Mouse (Mus musculus): Measurements from ENCODE around the gene Thbs2. TPM values are rescaled to one million over a fixed set of nuclear protein-coding genes. Genes with fewer than 3 reads are reported as not detected.
A peak's percentile ranks its signal among the peaks of the same experiment; 100 is the strongest.

Thbs2 gene
- polyA plus RNA-seq, 1 experiment from 2014 or later: 21.4 TPM

DNA sequence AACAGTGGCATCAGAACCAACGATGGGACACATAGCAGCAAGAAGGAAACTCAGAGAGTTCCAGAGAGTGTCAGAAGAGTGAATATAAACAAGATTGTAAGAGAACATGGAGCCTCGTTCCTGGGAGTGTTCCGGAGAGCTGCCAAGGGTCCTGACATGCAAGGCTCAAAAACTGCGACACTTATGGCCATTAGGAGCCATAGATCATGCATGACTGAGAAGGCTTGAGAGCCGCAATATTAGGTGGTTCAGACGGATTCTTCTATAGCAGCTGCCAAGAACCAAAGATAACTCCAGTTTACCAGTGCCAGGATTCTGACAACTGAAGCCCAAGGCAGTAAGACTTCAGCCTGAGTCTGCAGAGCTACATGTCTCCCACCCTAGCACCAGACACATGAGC, 3.1 kb upstream of the Thbs2 start:
- Histone ChIP-seq H3K4me3 (ENCODE audit: low read depth, low read length) (no peak overlapping the region), H3K36me3 (ENCODE audit: control insufficient read depth, insufficient read depth, low read length) (no peaks in the 10 kb centered on the region), H3K9ac (ENCODE audit: low read length) (no peak overlapping the region), H3K27ac (replicated peaks) (no peak overlapping the region), H3K9me3 (ENCODE audit: control insufficient read depth, low read length) (no peaks in the 10 kb centered on the region), H3K4me2 (replicated peaks; ENCODE audit: low read depth) (no peak overlapping the region), H3K4me1 (replicated peaks; ENCODE audit: control insufficient read depth, insufficient read depth) (no peaks in the 10 kb centered on the region), H3K27me3 (ENCODE audit: control insufficient read depth, insufficient read depth, low read length) (no peaks in the 10 kb centered on the region)
- no peak for TF ChIP-seq CTCF (IDR thresholded peaks at IDR 0.05; ENCODE audit: low read depth)
- no peak for TF ChIP-seq EP300 (optimal IDR thresholded peaks at IDR 0.05)
- no peak for ATAC-seq (ENCODE audit: low FRiP score, low TSS enrichment)
- DNase-seq (ENCODE audit: low spot score): no peak
- 53% methylated on average over 6 of the region's 6 CpGs for WGBS

DNA sequence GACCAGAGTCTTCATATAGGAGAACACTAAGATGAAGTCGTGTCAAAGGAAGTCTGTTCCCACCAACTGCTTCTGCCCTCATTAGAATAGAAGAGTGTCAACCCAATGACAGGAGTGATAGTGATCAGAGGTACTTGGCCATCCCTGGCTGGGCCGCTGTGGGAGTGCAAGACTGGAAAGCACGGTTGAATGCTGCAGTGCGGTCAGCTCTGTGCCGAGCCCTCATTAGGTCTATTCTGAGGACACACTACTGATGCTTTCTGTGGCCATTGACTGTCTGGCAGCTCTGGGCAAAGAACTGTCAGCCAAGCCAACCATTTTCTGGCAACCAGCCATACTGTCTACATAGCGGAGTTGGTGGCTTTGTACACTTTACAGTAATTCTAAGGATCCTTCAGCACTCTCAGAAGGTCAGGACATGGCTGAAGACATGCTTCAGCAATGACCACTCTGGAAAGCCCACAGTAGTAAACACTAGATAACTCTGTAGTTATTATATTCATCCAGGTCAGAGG, 2.3 kb upstream of the Thbs2 start:
- Histone ChIP-seq H3K27me3 (ENCODE audit: control insufficient read depth, insufficient read depth, low read length) (no peaks in the 10 kb centered on the region), H3K4me3 (ENCODE audit: low read depth, low read length) (no peak overlapping the region), H3K36me3 (ENCODE audit: control insufficient read depth, insufficient read depth, low read length) (no peaks in the 10 kb centered on the region), H3K4me1 (replicated peaks; ENCODE audit: control insufficient read depth, insufficient read depth) (no peaks in the 10 kb centered on the region), H3K4me2 (replicated peaks; ENCODE audit: low read depth) (no peak overlapping the region), H3K27ac (replicated peaks) (no peak overlapping the region), H3K9ac (ENCODE audit: low read length) (no peak overlapping the region), H3K9me3 (ENCODE audit: control insufficient read depth, low read length) (no peaks in the 10 kb centered on the region)
- DNase-seq (ENCODE audit: low spot score): no peak
- 94% methylated on average over 6 of the region's 6 CpGs for WGBS
- TF ChIP-seq EP300 (optimal IDR thresholded peaks at IDR 0.05): no peak
- no peak for ATAC-seq (ENCODE audit: low FRiP score, low TSS enrichment)

DNA sequence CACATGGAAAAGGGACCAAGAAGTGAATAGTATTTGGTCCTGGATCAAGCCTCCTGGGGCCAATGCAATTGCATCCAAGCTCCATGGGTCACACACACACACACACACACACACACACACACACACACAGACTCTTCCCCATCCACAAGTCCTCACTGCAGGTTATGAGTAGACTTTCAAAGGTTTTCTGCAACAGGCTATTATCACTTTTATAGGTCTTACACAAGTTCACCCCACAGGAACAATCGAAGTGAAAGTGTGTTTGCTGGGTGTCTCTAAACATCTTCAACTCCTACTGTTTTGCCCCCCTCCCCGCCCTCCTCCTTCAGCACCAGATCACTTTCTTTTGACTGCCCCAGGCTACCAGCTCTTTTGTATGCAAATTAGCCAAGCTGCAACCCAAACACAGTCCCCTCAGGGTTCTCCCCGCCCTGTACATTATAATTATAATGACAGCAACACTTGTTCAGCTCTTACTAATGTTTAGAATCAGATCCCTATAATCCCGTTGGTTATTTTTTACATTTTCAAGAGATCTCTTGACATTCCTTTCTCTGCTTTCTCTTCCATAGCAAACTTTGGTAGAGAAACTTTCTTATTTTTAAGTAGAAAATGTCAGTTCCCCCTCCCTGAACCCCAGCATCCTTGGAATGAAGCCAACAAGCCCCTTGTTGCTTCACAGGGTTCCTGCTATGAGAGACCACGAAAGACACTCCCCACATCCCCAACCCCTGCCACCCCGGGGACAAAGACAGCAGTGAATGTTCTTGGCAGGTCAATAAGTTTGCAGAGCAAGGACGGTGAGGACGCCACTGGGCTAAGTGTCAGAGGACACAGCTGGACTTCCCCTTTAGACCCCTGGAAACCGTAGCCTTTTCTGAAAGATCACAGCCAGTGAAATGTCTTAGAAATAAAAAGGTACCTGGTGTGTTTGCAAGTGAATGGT, 714 bp downstream of the Thbs2 start:
- TF ChIP-seq CTCF (IDR thresholded peaks at IDR 0.05; ENCODE audit: low read depth) (no peak), EP300 (optimal IDR thresholded peaks at IDR 0.05) (no peak)
- no peaks in the 10 kb centered on the region for H3K36me3 ChIP-seq (ENCODE audit: control insufficient read depth, insufficient read depth, low read length)
- peak overlapping the region; percentile 59 for H3K9ac ChIP-seq (ENCODE audit: low read length)
- H3K4me2 ChIP-seq (replicated peaks; ENCODE audit: low read depth): peak overlapping the region; percentile 53
- WGBS: 19% methylated on average over 9 of the region's 9 CpGs
- peak; percentile 25; the same call in 1 of the 2 replicates for ATAC-seq (ENCODE audit: low FRiP score, low TSS enrichment)
- H3K27ac ChIP-seq (replicated peaks): peak overlapping the region; percentile 80
- peak overlapping the region; percentile 41 for H3K4me3 ChIP-seq (ENCODE audit: low read depth, low read length)
- no peaks in the 10 kb centered on the region for H3K27me3 ChIP-seq (ENCODE audit: control insufficient read depth, insufficient read depth, low read length)
- no peaks in the 10 kb centered on the region for H3K9me3 ChIP-seq (ENCODE audit: control insufficient read depth, low read length)
- H3K4me1 ChIP-seq (replicated peaks; ENCODE audit: control insufficient read depth, insufficient read depth): no peaks in the 10 kb centered on the region
- DNase-seq (ENCODE audit: low spot score): no peak

DNA sequence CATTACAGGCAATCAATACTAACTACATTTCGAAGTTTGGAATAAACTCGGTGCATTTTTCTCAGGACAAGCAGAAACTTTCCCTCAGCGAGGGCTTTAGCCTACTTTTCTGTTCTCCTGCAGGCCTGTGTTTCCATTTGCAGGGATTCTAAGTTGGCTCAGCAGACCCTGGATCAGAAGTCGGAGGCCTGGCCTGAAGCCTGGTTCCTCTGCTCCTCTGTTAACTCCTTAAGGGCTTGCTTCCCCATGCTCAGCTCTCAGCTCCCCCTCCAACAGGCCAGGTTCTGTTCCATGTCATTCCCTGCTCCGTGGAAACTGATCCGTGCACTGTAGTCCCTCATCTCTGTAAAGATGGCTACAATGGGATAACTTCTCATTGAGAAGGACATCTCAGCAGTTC, 2.1 kb downstream of the Thbs2 start:
- H3K4me2 ChIP-seq (replicated peaks; ENCODE audit: low read depth): peak overlapping the region; percentile 53
- DNase-seq (ENCODE audit: low spot score): no peak
- WGBS: 26% methylated on average over 6 of the region's 6 CpGs

DNA sequence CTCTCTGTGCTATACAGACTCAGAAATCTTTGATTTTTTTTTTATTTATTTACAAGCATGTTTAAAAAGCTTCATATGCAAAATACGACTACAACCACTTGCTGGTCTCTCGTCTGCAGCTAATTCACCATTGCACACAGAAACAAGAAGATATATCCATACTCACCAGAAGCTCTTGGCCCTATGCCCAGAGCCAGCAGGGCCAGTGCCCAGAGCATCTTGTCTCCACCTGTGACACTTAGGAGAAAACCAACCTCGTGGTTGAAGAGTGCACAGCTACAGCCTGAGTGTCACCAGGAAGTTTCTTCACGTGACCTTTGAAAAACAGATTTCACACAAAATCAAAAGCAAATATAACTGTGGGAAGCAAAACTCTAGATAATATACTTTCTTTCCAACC, 2.8 kb downstream of the Thbs2 start:
- WGBS: 33% methylated on average over 4 of the region's 4 CpGs
- Histone ChIP-seq H3K27me3 (ENCODE audit: control insufficient read depth, insufficient read depth, low read length) (no peaks in the 10 kb centered on the region), H3K36me3 (ENCODE audit: control insufficient read depth, insufficient read depth, low read length) (no peaks in the 10 kb centered on the region; the same call in 1 of the 2 replicates), H3K4me3 (ENCODE audit: low read depth, low read length) (peak overlapping the region; percentile 17; the same call in 1 of the 2 replicates), H3K9ac (ENCODE audit: low read length) (no peak overlapping the region), H3K27ac (replicated peaks) (peak overlapping the region; percentile 58), H3K9me3 (ENCODE audit: control insufficient read depth, low read length) (no peaks in the 10 kb centered on the region), H3K4me1 (replicated peaks; ENCODE audit: control insufficient read depth, insufficient read depth) (peaks cover 3% of the 10 kb centered on the region; the same call in 1 of the 2 replicates), H3K4me2 (replicated peaks; ENCODE audit: low read depth) (peak overlapping the region; percentile 53)
- no peak for ATAC-seq (ENCODE audit: low FRiP score, low TSS enrichment)
- DNase-seq (ENCODE audit: low spot score): no peak
- no peak for TF ChIP-seq EP300 (optimal IDR thresholded peaks at IDR 0.05)
- TF ChIP-seq CTCF (IDR thresholded peaks at IDR 0.05; ENCODE audit: low read depth): no peak

More for the DNA sequence above, 2.1 kb downstream of the Thbs2 start:
- ATAC-seq (ENCODE audit: low FRiP score, low TSS enrichment): no peak
- Histone ChIP-seq H3K36me3 (ENCODE audit: control insufficient read depth, insufficient read depth, low read length) (no peaks in the 10 kb centered on the region; the same call in 1 of the 2 replicates), H3K27me3 (ENCODE audit: control insufficient read depth, insufficient read depth, low read length) (no peaks in the 10 kb centered on the region), H3K27ac (replicated peaks) (peak overlapping the region; percentile 58), H3K9me3 (ENCODE audit: control insufficient read depth, low read length) (no peaks in the 10 kb centered on the region), H3K9ac (ENCODE audit: low read length) (no peak overlapping the region; the same call in 1 of the 2 replicates), H3K4me1 (replicated peaks; ENCODE audit: control insufficient read depth, insufficient read depth) (no peaks in the 10 kb centered on the region), H3K4me3 (ENCODE audit: low read depth, low read length) (peak overlapping the region; percentile 17; the same call in 1 of the 2 replicates)
- TF ChIP-seq EP300 (optimal IDR thresholded peaks at IDR 0.05) (no peak), CTCF (IDR thresholded peaks at IDR 0.05; ENCODE audit: low read depth) (no peak)

DNA sequence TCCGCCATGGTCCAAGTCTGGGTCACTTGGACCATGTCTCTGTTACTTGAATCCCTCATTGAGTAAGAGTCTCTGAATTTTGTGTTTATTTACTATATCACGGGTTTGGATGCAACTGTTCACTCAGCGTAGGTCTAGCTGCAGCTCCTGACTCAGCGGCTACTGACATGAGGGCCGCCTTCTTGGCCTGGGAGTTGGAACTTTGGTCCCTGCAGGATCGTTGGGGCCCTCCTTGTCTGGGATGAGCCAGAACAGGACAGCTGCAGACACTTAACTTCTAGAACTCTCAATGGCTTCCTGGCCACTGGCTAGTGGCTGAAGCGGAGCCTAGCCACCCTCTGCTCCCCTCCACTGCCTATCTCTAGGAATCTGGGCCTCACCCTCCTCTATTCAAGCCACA, 11.2 kb downstream of the Thbs2 start:
- Histone ChIP-seq H3K9ac (ENCODE audit: low read length) (no peak overlapping the region), H3K4me1 (replicated peaks; ENCODE audit: control insufficient read depth, insufficient read depth) (peaks cover 3% of the 10 kb centered on the region; the same call in 1 of the 2 replicates), H3K27me3 (ENCODE audit: control insufficient read depth, insufficient read depth, low read length) (no peaks in the 10 kb centered on the region), H3K4me2 (replicated peaks; ENCODE audit: low read depth) (no peak overlapping the region), H3K9me3 (ENCODE audit: control insufficient read depth, low read length) (no peaks in the 10 kb centered on the region), H3K27ac (replicated peaks) (no peak overlapping the region), H3K4me3 (ENCODE audit: low read depth, low read length) (no peak overlapping the region), H3K36me3 (ENCODE audit: control insufficient read depth, insufficient read depth, low read length) (peaks cover 5% of the 10 kb centered on the region)
- 89% methylated on average over 7 of the region's 7 CpGs for WGBS
- DNase-seq (ENCODE audit: low spot score) (no peak), ATAC-seq (ENCODE audit: low FRiP score, low TSS enrichment) (no peak)
- no peak for TF ChIP-seq EP300 (optimal IDR thresholded peaks at IDR 0.05)

Data from stomach, postnatal 0 days (tissue).